Comparison of ENCODE assay signal across 19 mouse cellular contexts in genomic region chr10:44323070-44323775, GRCm38 (mm10). TPM values are rescaled to one million over a fixed set of nuclear protein-coding genes. Genes with fewer than 3 reads are reported as not detected.
DNase-seq lines count a peak whose midpoint lies in the region; ATAC-seq and TF ChIP-seq lines count a peak whose summit lies in the region.
"Had no signal": no experiment of that assay in that cellular context is flagged by ENCODE, and none has a peak within 500 bp of the region (broad histone marks: within the 10 kb centered on the region; RNA-seq: fewer than 3 reads in every experiment).

No protein-coding gene starts in this region.

- no peak overlapping the region for H3K4me3 ChIP-seq in embryonic facial prominence, embryonic 14.5 days (ENCODE audit: low read depth, low read length)
- no peak overlapping the region for H3K4me3 ChIP-seq in embryonic facial prominence, embryonic 10.5 days
- no peak overlapping the region for H3K4me3 ChIP-seq in lung, embryonic 14.5 days (ENCODE audit: low read depth, low read length)
- H3K4me3 ChIP-seq in lung, postnatal 0 days (ENCODE audit: low read depth, low read length) = no peak overlapping the region
- H3K4me3 ChIP-seq: forebrain, embryonic 15.5 days; heart, embryonic 12.5 days; hindbrain, embryonic 13.5 days; midbrain, embryonic 15.5 days had no signal

- peak; percentile 19 for DNase-seq in embryonic facial prominence, embryonic 14.5 days (ENCODE audit: low spot score)
- no peak for DNase-seq in embryonic facial prominence, embryonic 10.5 days (ENCODE audit: low spot score)
- DNase-seq in lung, embryonic 14.5 days = peak; percentile 36
- DNase-seq in lung, postnatal 0 days (ENCODE audit: low spot score) = no peak
- peak; percentile 21 for DNase-seq in 416B (ENCODE audit: low read depth)
- peak; percentile 20 for DNase-seq in brain, adult 2 months (ENCODE audit: low read depth, low spot score)
- DNase-seq in ovary, postnatal 14 days (ENCODE audit: low spot score) = no peak
- DNase-seq in urinary bladder, postnatal 14 days (ENCODE audit: low spot score) = no peak
- DNase-seq: adrenal gland, postnatal 10 days; cerebellum, adult 9-10 months; kidney, adult 11 months; lung, postnatal 4 days; thymus, postnatal 14 days had no signal

- H3K27ac ChIP-seq in embryonic facial prominence, embryonic 14.5 days (replicated peaks; ENCODE audit: low read depth, low read length) = no peak overlapping the region
- H3K27ac ChIP-seq in embryonic facial prominence, embryonic 10.5 days (replicated peaks) = no peak overlapping the region
- no peak overlapping the region for H3K27ac ChIP-seq in lung, embryonic 14.5 days (ENCODE audit: low read depth)
- no peak overlapping the region for H3K27ac ChIP-seq in lung, postnatal 0 days (ENCODE audit: low read length)
- H3K27ac ChIP-seq: forebrain, embryonic 15.5 days; hindbrain, embryonic 13.5 days; kidney, postnatal 0 days; midbrain, embryonic 15.5 days had no signal

- H3K4me1 ChIP-seq in embryonic facial prominence, embryonic 14.5 days (ENCODE audit: control insufficient read depth, insufficient read depth, low read length) = no peaks in the 10 kb centered on the region
- peaks cover 7% of the 10 kb centered on the region for H3K4me1 ChIP-seq in embryonic facial prominence, embryonic 10.5 days
- H3K4me1 ChIP-seq in lung, embryonic 14.5 days (ENCODE audit: insufficient read depth) = 0 out of 2 replicates have a peak, but pooled peaks cover 2% of the 10 kb centered on the region
- H3K4me1 ChIP-seq in lung, postnatal 0 days (ENCODE audit: insufficient read depth, low read depth, low read length) = no peaks in the 10 kb centered on the region
- H3K4me1 ChIP-seq: forebrain, embryonic 15.5 days; heart, embryonic 12.5 days had no signal

- no peak overlapping the region for H3K4me2 ChIP-seq in embryonic facial prominence, embryonic 14.5 days (ENCODE audit: low read depth, low read length)
- H3K4me2 ChIP-seq in lung, embryonic 14.5 days = no peak overlapping the region
- no peak overlapping the region for H3K4me2 ChIP-seq in lung, postnatal 0 days (replicated peaks; ENCODE audit: low read depth, low read length)
- H3K4me2 ChIP-seq: forebrain, embryonic 15.5 days; heart, embryonic 12.5 days; hindbrain, embryonic 13.5 days; midbrain, embryonic 15.5 days had no signal

- WGBS in embryonic facial prominence, embryonic 14.5 days = 82% methylated on average over 9 of the region's 9 CpGs
- WGBS in embryonic facial prominence, embryonic 10.5 days = 92% methylated on average over 9 of the region's 9 CpGs
- WGBS in lung, embryonic 14.5 days = 84% methylated on average over 9 of the region's 9 CpGs
- WGBS in lung, postnatal 0 days = 74% methylated on average over 9 of the region's 9 CpGs

- TF ChIP-seq CTCF in lung, embryonic 14.5 days (IDR thresholded peaks at IDR 0.05; ENCODE audit: low read depth) = no peak
- TF ChIP-seq CTCF in lung, postnatal 0 days (IDR thresholded peaks at IDR 0.05) = no peak

- TF ChIP-seq EP300 in lung, postnatal 0 days (IDR thresholded peaks at IDR 0.05) = no peak

- no peak for ATAC-seq in embryonic facial prominence, embryonic 14.5 days (ENCODE audit: low read depth)
- no peak for ATAC-seq in lung, embryonic 14.5 days (ENCODE audit: insufficient read depth)
- ATAC-seq in lung, postnatal 0 days = no peak
- ATAC-seq: forebrain, embryonic 15.5 days; midbrain, embryonic 15.5 days; Patski had no signal

- H3K27me3 ChIP-seq in embryonic facial prominence, embryonic 14.5 days (replicated peaks; ENCODE audit: control insufficient read depth, insufficient read depth, low read length) = no peaks in the 10 kb centered on the region
- H3K27me3 ChIP-seq in embryonic facial prominence, embryonic 10.5 days (replicated peaks; ENCODE audit: low read depth, poor library complexity, severe bottlenecking) = no peaks in the 10 kb centered on the region
- H3K27me3 ChIP-seq in lung, embryonic 14.5 days (ENCODE audit: insufficient read depth, low read length) = no peaks in the 10 kb centered on the region
- H3K27me3 ChIP-seq in lung, postnatal 0 days (replicated peaks; ENCODE audit: insufficient read depth, low read length) = no peaks in the 10 kb centered on the region
- H3K27me3 ChIP-seq: forebrain, embryonic 15.5 days; heart, embryonic 12.5 days; hindbrain, embryonic 13.5 days; midbrain, embryonic 15.5 days; Patski had no signal

- H3K9me3 ChIP-seq in embryonic facial prominence, embryonic 14.5 days (ENCODE audit: control insufficient read depth, low read length) = no peaks in the 10 kb centered on the region
- H3K9me3 ChIP-seq in embryonic facial prominence, embryonic 10.5 days = no peaks in the 10 kb centered on the region
- no peaks in the 10 kb centered on the region for H3K9me3 ChIP-seq in lung, embryonic 14.5 days (ENCODE audit: low read depth, low read length)
- no peaks in the 10 kb centered on the region for H3K9me3 ChIP-seq in lung, postnatal 0 days (ENCODE audit: low read length)
- H3K9me3 ChIP-seq: forebrain, embryonic 15.5 days; heart, embryonic 12.5 days; hindbrain, embryonic 13.5 days; midbrain, embryonic 15.5 days had no signal

- peaks cover 3% of the 10 kb centered on the region; the same call in 1 of the 2 replicates for H3K36me3 ChIP-seq in embryonic facial prominence, embryonic 14.5 days (ENCODE audit: control insufficient read depth, insufficient read depth, low read length)
- H3K36me3 ChIP-seq in embryonic facial prominence, embryonic 10.5 days (replicated peaks) = peaks cover 16% of the 10 kb centered on the region
- 0 out of 2 replicates have a peak, but pooled peaks cover 3% of the 10 kb centered on the region for H3K36me3 ChIP-seq in lung, embryonic 14.5 days (ENCODE audit: insufficient read depth)
- H3K36me3 ChIP-seq in lung, postnatal 0 days (ENCODE audit: insufficient read depth, low read length) = 0 out of 2 replicates have a peak, but pooled peaks cover 4% of the 10 kb centered on the region
- H3K36me3 ChIP-seq: forebrain, embryonic 15.5 days; midbrain, embryonic 15.5 days had no signal

- H3K9ac ChIP-seq in embryonic facial prominence, embryonic 14.5 days (ENCODE audit: low read depth, low read length) = no peak overlapping the region
- H3K9ac ChIP-seq in lung, embryonic 14.5 days = no peak overlapping the region
- no peak overlapping the region for H3K9ac ChIP-seq in lung, postnatal 0 days (replicated peaks; ENCODE audit: low read depth)
- H3K9ac ChIP-seq: forebrain, embryonic 15.5 days; heart, embryonic 12.5 days; hindbrain, embryonic 13.5 days; midbrain, embryonic 15.5 days had no signal

RNA-seq across cellular contexts. Expression of gene Atg5, which starts 55.1 kb away (rescaled TPM):
- 41.8 and 49.9 TPM in 2 replicates for polyA plus RNA-seq in embryonic facial prominence, embryonic 14.5 days (2014; fragmentation: Nextera tagmentation; extraction: Ambion mirVana)
- polyA plus RNA-seq in embryonic facial prominence, embryonic 10.5 days (2016; fragmentation: Nextera tagmentation; extraction: Ambion mirVana) = 53.2 and 57.9 TPM in 2 replicates
- polyA plus RNA-seq in lung, embryonic 14.5 days (2014; fragmentation: Nextera tagmentation; extraction: Ambion mirVana) = 52.0 and 52.6 TPM in 2 replicates
- polyA plus RNA-seq in lung, postnatal 0 days (2015; fragmentation: Nextera tagmentation; extraction: Ambion mirVana) = 39.2 and 40.4 TPM in 2 replicates

Comparison
In these comparisons a context has a peak if more than half of its experiments do, and no peak if none do; other contexts are left out.
1. DNase-seq: peak in embryonic facial prominence, embryonic 14.5 days (single experiment), lung, embryonic 14.5 days (single experiment), 416B (single experiment) and brain, adult 2 months (single experiment); none in embryonic facial prominence, embryonic 10.5 days (single experiment), lung, postnatal 0 days (single experiment), ovary, postnatal 14 days (single experiment) and urinary bladder, postnatal 14 days (single experiment).